Mouse (Mus musculus) heart, embryonic 13.5 days (tissue): ENCODE results near the gene Hps5. TPM values are rescaled to one million over a fixed set of nuclear protein-coding genes. Genes with fewer than 3 reads are reported as not detected.
"Not testable (repeated sequence)": the region's sequence is repeated elsewhere in the genome, so short reads cannot be mapped to it uniquely, and the experiment has no call there.

Source experiments
- ATAC-seq: fragments of 200-750 bp; cut with Nextera tagmentation; 2 replicates; pipeline ENCODE4 v1.8.0; 2017; ENCODE audit warnings: moderate TSS enrichment; ENCODE audit not compliant: insufficient number of reproducible peaks, low FRiP score, low TSS enrichment; ENCODE audit errors: extremely low read depth
- H3K27ac ChIP-seq: fragments of 300-500 bp; sonication (generic); replicated peaks from 2 replicates; pipeline ENCODE4 v1.5.1; 2015; ENCODE audit warnings: moderate library complexity, mild to moderate bottlenecking, inconsistent platforms
- H3K27me3 ChIP-seq: fragments of 300-500 bp; sonication (generic); replicated peaks from 2 replicates; pipeline ENCODE4 v1.6.1; 2015; ENCODE audit warnings: mild to moderate bottlenecking, inconsistent platforms
- H3K36me3 ChIP-seq: fragments of 300-500 bp; sonication (generic); 2 replicates; pipeline ENCODE4 v1.6.1; 2015; ENCODE audit warnings: mild to moderate bottlenecking, inconsistent platforms
- H3K4me1 ChIP-seq: fragments of 300-500 bp; sonication (generic); 2 replicates; pipeline ENCODE4 v1.6.1; 2015; ENCODE audit warnings: inconsistent platforms
- H3K4me2 ChIP-seq: fragments of 300-500 bp; sonication (generic); 2 replicates; pipeline ENCODE4 v1.6.1; 2015; ENCODE audit warnings: inconsistent platforms, mild to moderate bottlenecking, moderate library complexity
- H3K4me3 ChIP-seq: fragments of 300-500 bp; sonication (generic); 2 replicates; pipeline ENCODE4 v1.5.1; 2015; ENCODE audit warnings: moderate library complexity, mild to moderate bottlenecking, inconsistent platforms
- H3K9ac ChIP-seq: fragments of 300-500 bp; sonication (generic); 2 replicates; pipeline ENCODE4 v1.6.1; 2015; ENCODE audit warnings: inconsistent platforms, mild to moderate bottlenecking, moderate library complexity
- H3K9me3 ChIP-seq: fragments of 300-500 bp; sonication (generic); 2 replicates; pipeline ENCODE4 v1.6.1; 2016; ENCODE audit warnings: inconsistent platforms
- WGBS: fragments of 180-500 bp; shearing (Covaris S2); methylation state at CpG from one replicate; pipeline ENCODE4 v1.1.7; 2015; ENCODE audit warnings: mixed read lengths; 5-methylcytosine and 5-hydroxymethylcytosine counted together
- polyA plus RNA-seq: library from polyadenylated mRNA; unstranded; fragments of >200 nt; fragmentation: Nextera tagmentation; extraction: Ambion mirVana; gene quantifications from 2 replicates; pipeline ENCODE4 v1.2.1, GENCODE M21; 2015

Gene Hps5
- polyA plus RNA-seq, 1 experiment from 2014 or later, result 9.7 TPM

GRCm38 (mm10) chr7:46764672-46765071 is 31.2 kb downstream of the Hps5 start:
- Histone ChIP-seq H3K36me3 (peaks cover 95% of the 10 kb centered on the region), H3K27ac (no peak overlapping the region), H3K9me3 (no peaks in the 10 kb centered on the region), H3K27me3 (no peaks in the 10 kb centered on the region), H3K4me2 (no peak overlapping the region), H3K9ac (no peak overlapping the region), H3K4me1 (no peaks in the 10 kb centered on the region), H3K4me3 (no peak overlapping the region)
- 85% methylated on average over 8 of the region's 8 CpGs for WGBS
- ATAC-seq, result no peak

DNA sequence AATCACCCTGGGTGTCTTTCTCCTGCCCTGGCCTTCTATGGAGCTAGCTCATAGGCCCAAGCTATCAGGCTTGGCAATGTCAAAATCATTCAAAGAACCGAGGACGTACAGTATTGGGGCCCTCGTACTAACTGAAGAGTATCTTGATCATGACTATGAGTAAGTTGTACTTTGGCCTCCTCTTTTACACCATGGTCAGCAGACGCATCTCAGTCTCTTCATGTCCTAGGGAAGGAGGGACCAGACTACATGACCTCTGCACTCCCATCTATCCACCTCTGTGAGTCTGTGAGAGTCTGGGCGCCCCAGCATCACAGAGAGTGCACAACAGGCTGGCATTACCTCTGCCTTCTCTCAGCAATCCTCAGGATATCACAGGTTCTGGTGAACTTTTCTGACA is 33.3 kb downstream of the Hps5 start:
- Histone ChIP-seq H3K36me3 (peaks cover 89% of the 10 kb centered on the region), H3K4me2 (no peak overlapping the region), H3K27ac (no peak overlapping the region), H3K9me3 (no peaks in the 10 kb centered on the region), H3K4me1 (no peaks in the 10 kb centered on the region), H3K9ac (no peak overlapping the region), H3K27me3 (no peaks in the 10 kb centered on the region), H3K4me3 (no peak overlapping the region)
- WGBS, result 90% methylated on average over 5 of the region's 5 CpGs
- no peak for ATAC-seq

- H3K36me3 ChIP-seq, result peaks cover 79% of the 10 kb centered on the region
- WGBS, result 71% methylated on average over 11 of the region's 11 CpGs
- no peak for ATAC-seq
- no peaks in the 10 kb centered on the region for H3K9me3 ChIP-seq
- no peak overlapping the region for H3K27ac ChIP-seq
- no peak overlapping the region for H3K9ac ChIP-seq
- H3K4me2 ChIP-seq, result no peak overlapping the region
- no peaks in the 10 kb centered on the region for H3K27me3 ChIP-seq
- no peak overlapping the region for H3K4me3 ChIP-seq
- no peaks in the 10 kb centered on the region for H3K4me1 ChIP-seq
Observed at GRCm38 (mm10) chr7:46761049-46761795, 34.6 kb downstream of the Hps5 start.

GRCm38 (mm10) chr7:46751490-46751889 is 44.4 kb downstream of the Hps5 start, which contains the start of gene Saa2:
Saa2 (plus strand) TSS chr7:46751790.
- no peak within 1 kb of the TSS for H3K4me3 ChIP-seq
- ATAC-seq, result no peak
- H3K4me2 ChIP-seq, result no peak within 1 kb of the TSS
- WGBS, result 59% methylated on average over 3 of the region's 3 CpGs
- no peaks in the 10 kb centered on the region for H3K27me3 ChIP-seq
- 0 out of 2 replicates have a peak, but pooled peaks cover 5% of the 10 kb centered on the region for H3K4me1 ChIP-seq
- no peaks in the 10 kb centered on the region for H3K36me3 ChIP-seq
- no peak within 1 kb of the TSS for H3K9ac ChIP-seq
- no peak within 1 kb of the TSS for H3K27ac ChIP-seq
- H3K9me3 ChIP-seq, result no peaks in the 10 kb centered on the region

DNA sequence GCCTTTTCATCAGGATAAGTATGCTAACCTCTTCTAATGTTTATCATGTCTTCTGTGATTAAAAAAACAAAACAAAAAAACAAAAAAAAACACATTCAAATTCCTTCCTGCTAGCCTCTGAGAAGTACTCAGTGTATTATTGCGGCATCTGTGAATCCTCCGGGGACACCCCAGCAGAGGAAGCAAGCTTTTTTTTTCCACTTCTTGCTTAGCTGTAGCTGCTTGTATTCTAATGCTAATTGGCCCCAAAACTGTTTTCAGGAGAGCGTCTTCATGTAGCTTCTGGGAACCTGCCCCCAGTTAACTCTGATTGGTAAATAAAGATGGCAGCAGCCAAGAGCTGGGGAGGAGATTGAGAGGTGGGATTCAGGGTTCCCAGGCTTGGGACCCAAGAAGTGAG is 47.4 kb downstream of the Hps5 start:
- H3K36me3 ChIP-seq, result no peaks in the 10 kb centered on the region
- H3K9me3 ChIP-seq, result no peaks in the 10 kb centered on the region
- no peak overlapping the region for H3K9ac ChIP-seq
- no peak overlapping the region for H3K27ac ChIP-seq
- 53% methylated on average over 3 of the region's 3 CpGs for WGBS
- 0 out of 2 replicates have a peak, but pooled peaks cover 5% of the 10 kb centered on the region for H3K4me1 ChIP-seq
- H3K4me3 ChIP-seq, result no peak overlapping the region
- no peak overlapping the region for H3K4me2 ChIP-seq
- no peak for ATAC-seq
- H3K27me3 ChIP-seq, result no peaks in the 10 kb centered on the region

DNA sequence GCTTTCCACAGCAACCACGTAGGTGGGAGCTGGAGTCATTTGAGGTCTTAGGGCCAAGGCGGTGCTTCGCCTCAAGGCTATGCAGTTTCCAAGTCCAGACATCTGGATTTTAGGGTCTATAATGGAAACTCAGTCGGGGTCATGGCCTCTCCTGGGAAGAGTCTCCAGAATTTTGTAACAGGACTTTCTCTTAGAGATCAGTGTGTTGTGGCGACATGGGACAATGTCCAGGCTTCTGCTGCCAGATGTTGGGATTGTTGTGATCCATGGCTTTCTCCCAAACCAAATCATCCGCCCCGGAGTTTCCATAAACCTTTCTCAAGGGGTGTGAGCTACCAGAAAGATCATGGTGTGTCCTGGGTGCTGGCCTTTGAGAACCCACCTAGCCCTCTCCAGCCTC is 49.5 kb downstream of the Hps5 start:
- H3K4me2 ChIP-seq, result no peak overlapping the region
- no peak overlapping the region for H3K9ac ChIP-seq
- H3K4me1 ChIP-seq, result 0 out of 2 replicates have a peak, but pooled peaks cover 5% of the 10 kb centered on the region
- no peak for ATAC-seq
- 78% methylated on average over 7 of the region's 7 CpGs for WGBS
- H3K9me3 ChIP-seq, result no peaks in the 10 kb centered on the region
- no peak overlapping the region for H3K27ac ChIP-seq
- H3K36me3 ChIP-seq, result no peaks in the 10 kb centered on the region
- no peak overlapping the region for H3K4me3 ChIP-seq
- H3K27me3 ChIP-seq, result no peaks in the 10 kb centered on the region

DNA sequence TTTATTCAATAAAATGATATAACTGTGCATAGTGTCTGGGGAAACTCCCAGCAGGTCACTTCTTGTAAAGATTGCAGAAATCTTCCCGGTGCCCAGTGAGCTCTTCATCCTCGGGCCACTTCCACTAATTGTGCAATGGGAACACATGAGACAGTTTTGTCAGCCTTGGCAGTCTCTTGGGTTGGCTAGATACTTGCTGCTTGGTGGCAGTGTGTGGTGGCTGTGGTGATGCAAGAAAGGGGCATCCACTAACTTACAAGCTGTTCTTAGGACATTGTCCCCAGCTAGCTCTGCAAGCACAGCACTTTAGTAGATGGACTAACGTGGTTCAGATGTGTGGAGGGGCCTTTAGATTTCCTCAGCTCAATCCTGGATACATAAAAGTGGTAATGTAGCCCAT is 50.0 kb downstream of the Hps5 start:
- H3K36me3 ChIP-seq, result no peaks in the 10 kb centered on the region

GRCm38 (mm10) chr7:46742880-46743279 is 53.0 kb downstream of the Hps5 start, which contains the start of gene Saa1:
Saa1 (minus strand) TSS chr7:46742980.
- not testable (repeated sequence) for H3K9me3 ChIP-seq, H3K9ac ChIP-seq, H3K4me1 ChIP-seq, H3K4me3 ChIP-seq, H3K4me2 ChIP-seq, H3K27ac ChIP-seq, H3K27me3 ChIP-seq, H3K36me3 ChIP-seq, ATAC-seq
- WGBS, result 70% methylated on average over 3 of the region's 3 CpGs

More for the DNA sequence above, 50.0 kb downstream of the Hps5 start:
- H3K4me3 ChIP-seq, result no peak overlapping the region
- no peak overlapping the region for H3K27ac ChIP-seq
- H3K4me2 ChIP-seq, result no peak overlapping the region
- no peak overlapping the region for H3K9ac ChIP-seq
- H3K27me3 ChIP-seq, result no peaks in the 10 kb centered on the region
- no peaks in the 10 kb centered on the region for H3K9me3 ChIP-seq
- ATAC-seq, result no peak
- WGBS, result 68% methylated on average over 3 of the region's 3 CpGs
- 0 out of 2 replicates have a peak, but pooled peaks cover 5% of the 10 kb centered on the region for H3K4me1 ChIP-seq

DNA sequence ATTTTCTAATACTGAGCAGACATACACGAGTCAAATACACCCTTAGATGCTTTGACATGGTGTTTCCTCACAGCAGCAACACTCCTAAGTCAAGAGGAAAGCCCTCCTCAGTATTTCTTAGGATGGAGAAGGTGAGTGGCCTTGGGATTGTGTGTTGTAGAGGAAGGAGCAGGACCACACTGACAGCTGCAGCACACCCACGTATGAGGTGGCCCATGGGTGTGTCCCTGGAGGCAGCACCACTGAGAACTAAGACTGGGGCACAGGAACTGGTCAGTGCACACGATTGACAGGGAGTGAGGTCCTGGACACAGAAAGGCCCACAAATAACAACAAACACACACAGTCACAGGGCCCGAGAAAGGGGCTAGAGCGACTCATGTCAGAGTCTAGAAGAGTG is 55.8 kb downstream of the Hps5 start:
- not testable (repeated sequence) for H3K27me3 ChIP-seq, H3K9ac ChIP-seq, H3K27ac ChIP-seq, H3K9me3 ChIP-seq, ATAC-seq, H3K4me1 ChIP-seq, H3K4me2 ChIP-seq, H3K36me3 ChIP-seq, H3K4me3 ChIP-seq
- WGBS, result 71% methylated on average over 5 of the region's 5 CpGs

DNA sequence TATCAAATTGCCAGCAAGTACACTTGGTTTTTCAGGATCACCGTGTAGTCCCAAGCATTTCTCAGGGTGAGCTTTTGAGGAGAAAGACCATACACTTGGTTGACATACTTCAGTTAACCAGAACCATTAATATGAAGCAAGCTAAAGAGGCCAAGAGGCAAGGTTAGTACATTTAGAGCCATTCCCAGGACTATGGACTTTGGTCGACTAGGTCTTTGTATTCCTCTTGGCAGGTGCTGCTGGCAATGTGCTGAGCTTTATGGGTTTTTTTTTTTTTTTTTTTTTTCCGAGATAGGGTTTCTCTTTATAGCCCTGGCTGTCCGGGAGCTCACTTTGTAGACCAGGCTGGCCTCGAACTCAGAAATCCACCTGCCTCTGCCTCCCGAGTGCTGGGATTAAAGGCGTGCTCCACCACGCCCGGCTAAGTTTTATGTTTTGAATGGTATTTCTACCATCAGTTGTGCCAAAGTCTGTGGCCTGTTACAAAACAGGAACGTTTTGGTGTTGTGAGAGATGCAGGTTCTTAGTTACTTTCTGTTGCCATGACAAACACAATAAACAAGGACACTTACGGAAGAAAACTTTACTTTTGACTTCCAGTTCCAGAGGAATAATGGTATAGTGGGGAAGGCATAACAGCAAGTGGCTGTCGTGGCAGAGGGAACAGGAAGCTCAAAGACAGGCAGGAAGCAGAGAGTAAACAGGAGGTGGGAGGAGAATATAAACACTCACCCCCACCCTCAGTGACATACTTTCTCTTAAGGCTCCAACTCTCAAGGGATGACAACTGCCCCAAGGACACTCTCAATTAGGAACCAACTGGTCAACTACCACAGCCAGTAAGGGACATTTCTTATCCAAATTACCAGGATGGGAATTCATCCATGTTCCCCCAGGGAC is 57.1 kb downstream of the Hps5 start:
- H3K9me3 ChIP-seq, result no peaks in the 10 kb centered on the region
- WGBS, result 67% methylated on average over 12 of the region's 12 CpGs

DNA sequence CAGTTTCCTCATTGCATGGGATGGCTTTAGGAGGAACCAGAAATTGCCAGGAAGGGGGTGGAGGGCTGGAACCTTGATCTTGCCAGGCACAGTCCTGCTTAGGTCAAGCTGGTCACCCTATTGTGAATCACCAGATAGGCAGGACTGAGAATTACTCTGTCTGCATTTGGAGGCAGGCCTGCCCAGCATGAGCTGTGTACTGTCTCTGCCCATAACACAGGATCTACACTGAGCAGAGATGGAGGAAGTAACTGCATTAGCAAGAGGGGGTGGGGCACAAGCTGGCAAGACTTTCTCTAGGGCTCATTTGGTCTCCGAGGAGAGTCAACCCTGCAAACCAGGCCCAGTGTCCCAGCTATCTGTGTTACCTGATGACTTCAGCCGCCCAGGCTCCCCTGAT is 60.9 kb downstream of the Hps5 start:
- 62% methylated on average over 2 of the region's 2 CpGs for WGBS
- Histone ChIP-seq H3K4me3 (no peak overlapping the region), H3K9me3 (no peaks in the 10 kb centered on the region), H3K4me1 (no peaks in the 10 kb centered on the region), H3K4me2 (no peak overlapping the region), H3K9ac (no peak overlapping the region), H3K27ac (no peak overlapping the region), H3K27me3 (no peaks in the 10 kb centered on the region), H3K36me3 (no peaks in the 10 kb centered on the region)
- no peak for ATAC-seq

More for the DNA sequence above, 57.1 kb downstream of the Hps5 start:
- no peak overlapping the region for H3K4me3 ChIP-seq
- ATAC-seq, result no peak
- no peaks in the 10 kb centered on the region for H3K27me3 ChIP-seq
- H3K9ac ChIP-seq, result no peak overlapping the region
- no peaks in the 10 kb centered on the region for H3K36me3 ChIP-seq
- H3K4me2 ChIP-seq, result no peak overlapping the region
- no peaks in the 10 kb centered on the region for H3K4me1 ChIP-seq
- H3K27ac ChIP-seq, result no peak overlapping the region
